Mouse (Mus musculus) midbrain, embryonic 13.5 days (tissue): Measurements from ENCODE around the gene Nol3. TPM values are rescaled to one million over a fixed set of nuclear protein-coding genes. Genes with fewer than 3 reads are reported as not detected.
A peak's percentile ranks its signal among the peaks of the same experiment; 100 is the strongest.

Experiments
- ATAC-seq: fragments of 200-750 bp; cut with Nextera tagmentation; 2 replicates; pipeline ENCODE4 v1.8.0; 2017; ENCODE audit warnings: mild to moderate bottlenecking, moderate TSS enrichment, moderate library complexity
- H3K27ac ChIP-seq: fragments of 300-500 bp; sonication (generic); 2 replicates; pipeline ENCODE4 v1.5.1; 2015; ENCODE audit warnings: inconsistent platforms, mild to moderate bottlenecking, moderate library complexity
- H3K27me3 ChIP-seq: fragments of 300-500 bp; sonication (generic); 2 replicates; pipeline ENCODE4 v1.6.1; 2015; ENCODE audit warnings: mild to moderate bottlenecking, inconsistent platforms
- H3K36me3 ChIP-seq: fragments of 300-500 bp; sonication (generic); 2 replicates; pipeline ENCODE4 v1.6.1; 2015; ENCODE audit warnings: mild to moderate bottlenecking, inconsistent platforms
- H3K4me1 ChIP-seq: fragments of 300-500 bp; sonication (generic); replicated peaks from 2 replicates; pipeline ENCODE4 v1.6.1; 2015; ENCODE audit warnings: inconsistent platforms
- H3K4me2 ChIP-seq: fragments of 300-500 bp; sonication (generic); replicated peaks from 2 replicates; pipeline ENCODE4 v1.6.1; 2015; ENCODE audit warnings: moderate library complexity, mild to moderate bottlenecking, inconsistent platforms
- H3K4me3 ChIP-seq: fragments of 300-500 bp; sonication (generic); replicated peaks from 2 replicates; pipeline ENCODE4 v1.5.1; 2015; ENCODE audit warnings: mild to moderate bottlenecking, inconsistent platforms
- H3K9ac ChIP-seq: fragments of 300-500 bp; sonication (generic); replicated peaks from 2 replicates; pipeline ENCODE4 v1.6.1; 2015; ENCODE audit warnings: mild to moderate bottlenecking, inconsistent platforms
- H3K9me3 ChIP-seq: fragments of 300-500 bp; sonication (generic); 2 replicates; pipeline ENCODE4 v1.6.1; 2016; ENCODE audit warnings: mild to moderate bottlenecking, inconsistent platforms
- WGBS: fragments of 180-500 bp; shearing (Covaris S2); methylation state at CpG from one replicate; pipeline ENCODE4 v1.1.7; 2015; 5-methylcytosine and 5-hydroxymethylcytosine counted together
- microRNA counts: library from miRNA; unstranded; fragments of <30 nt; microRNA quantifications from one replicate; lab custom pipeline; 2016
- microRNA-seq: library from miRNA; unstranded; fragments of <30 nt; microRNA quantifications from one replicate; pipeline ENCODE4, GENCODE M21; 2016
- polyA plus RNA-seq: library from polyadenylated mRNA; unstranded; fragments of >200 nt; fragmentation: Nextera tagmentation; extraction: Ambion mirVana; gene quantifications from 2 replicates; pipeline ENCODE4 v1.2.1, GENCODE M21; 2015

Gene Nol3
- polyA plus RNA-seq, 1 experiment from 2014 or later: 4.3 TPM

DNA sequence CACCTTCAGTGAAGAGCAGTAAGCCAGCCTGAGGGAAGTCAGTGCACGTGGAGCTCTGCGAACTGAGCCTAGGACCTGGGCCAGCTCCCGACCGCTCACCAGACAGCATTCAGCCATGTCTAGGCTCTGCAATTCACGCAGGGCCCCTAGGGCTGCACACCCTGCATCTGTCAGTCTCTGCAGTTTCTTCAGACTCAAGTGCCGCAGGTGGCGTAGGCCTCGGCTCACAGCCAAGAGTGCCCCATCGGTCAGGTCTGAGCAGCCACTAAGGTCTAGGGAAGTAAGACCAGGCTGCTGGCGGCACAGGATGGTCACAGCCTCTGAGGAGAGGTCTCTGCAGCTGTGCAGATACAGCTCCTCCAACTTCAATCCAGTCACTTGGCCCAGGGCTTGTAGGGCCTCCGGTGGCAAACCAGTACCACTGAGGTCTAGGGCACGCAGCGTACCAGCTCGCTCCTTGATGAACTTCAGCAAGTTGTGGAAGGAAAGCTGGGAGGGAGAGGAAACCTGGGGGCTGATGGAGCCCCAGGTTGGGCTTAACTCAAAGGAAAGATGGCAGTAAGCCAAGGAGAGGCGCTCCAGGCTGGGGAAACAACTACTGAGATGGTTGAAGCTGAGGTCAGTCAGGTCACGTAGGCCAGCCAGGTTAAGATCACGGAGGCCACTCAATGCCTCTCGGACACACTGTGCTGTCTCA lies 39.3 kb downstream of the Nol3 start:
- peaks cover 94% of the 10 kb centered on the region for H3K36me3 ChIP-seq
- no peaks in the 10 kb centered on the region for H3K4me1 ChIP-seq
- no peaks in the 10 kb centered on the region for H3K27me3 ChIP-seq
- H3K4me2 ChIP-seq: no peak overlapping the region
- H3K4me3 ChIP-seq: no peak overlapping the region
- H3K9me3 ChIP-seq: no peaks in the 10 kb centered on the region
- no peak for ATAC-seq
- no peak overlapping the region for H3K27ac ChIP-seq
- WGBS: 91% methylated on average over 18 of the region's 18 CpGs
- H3K9ac ChIP-seq: no peak overlapping the region; the same call in 1 of the 2 replicates

DNA sequence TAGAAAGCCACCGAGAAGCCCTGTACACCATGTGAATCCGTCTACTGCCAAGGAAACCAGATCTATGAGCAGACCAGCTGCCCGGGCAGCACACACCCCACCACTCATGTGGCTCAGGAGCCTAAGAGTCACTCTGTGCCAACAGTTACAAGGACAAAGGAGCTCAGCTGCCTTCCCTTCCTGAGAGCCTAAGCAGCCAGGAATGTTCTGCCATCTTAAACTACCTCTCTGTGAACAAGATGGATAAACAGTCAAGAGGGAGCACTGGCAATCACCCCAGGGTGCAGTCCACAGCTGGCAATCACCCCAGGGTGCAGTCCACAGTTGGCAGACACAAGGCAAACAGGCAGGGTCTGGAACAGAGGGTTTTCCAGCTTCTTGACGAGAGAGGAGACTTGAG lies 42.0 kb downstream of the Nol3 start:
- no peak overlapping the region for H3K4me3 ChIP-seq
- no peaks in the 10 kb centered on the region for H3K4me1 ChIP-seq
- H3K9me3 ChIP-seq: no peaks in the 10 kb centered on the region
- ATAC-seq: no peak
- WGBS: 88% methylated on average over 4 of the region's 4 CpGs
- no peaks in the 10 kb centered on the region for H3K27me3 ChIP-seq
- H3K27ac ChIP-seq: no peak overlapping the region
- H3K9ac ChIP-seq: no peak overlapping the region
- H3K36me3 ChIP-seq: peaks cover 82% of the 10 kb centered on the region
- H3K4me2 ChIP-seq: no peak overlapping the region

DNA sequence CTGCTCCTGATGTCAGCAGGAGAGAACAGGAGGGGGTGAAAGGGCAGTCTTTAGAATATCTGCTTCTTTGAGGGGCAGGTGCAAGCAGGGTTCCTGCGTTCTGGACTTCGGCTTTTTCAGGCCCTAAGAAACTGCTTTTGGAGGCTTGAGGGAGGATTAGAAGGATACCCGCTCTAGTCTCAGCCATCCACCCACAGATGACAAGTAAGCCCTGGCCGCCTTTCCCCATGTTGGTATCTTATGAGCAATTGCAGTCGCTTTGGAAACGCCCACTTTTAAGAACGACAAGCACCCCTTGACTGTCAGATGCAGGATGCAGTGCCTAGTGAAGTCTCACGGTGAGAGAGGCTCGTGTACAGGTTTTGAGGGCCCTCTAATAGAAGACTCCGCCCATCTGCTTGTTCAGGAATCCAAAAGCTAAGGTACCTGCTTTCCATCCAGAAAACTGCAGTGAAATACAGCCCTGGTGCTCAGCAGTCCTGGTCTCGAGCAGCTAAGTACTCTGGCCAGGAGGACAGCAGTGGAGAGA lies 42.8 kb downstream of the Nol3 start:
- peak overlapping the region; percentile 6; the same call in 1 of the 2 replicates for H3K9ac ChIP-seq
- H3K4me1 ChIP-seq: no peaks in the 10 kb centered on the region
- H3K36me3 ChIP-seq: peaks cover 77% of the 10 kb centered on the region
- WGBS: 84% methylated on average over 11 of the region's 11 CpGs
- no peak overlapping the region for H3K4me3 ChIP-seq
- no peak overlapping the region for H3K27ac ChIP-seq
- H3K27me3 ChIP-seq: no peaks in the 10 kb centered on the region
- H3K9me3 ChIP-seq: no peaks in the 10 kb centered on the region
- no peak for ATAC-seq
- H3K4me2 ChIP-seq: no peak overlapping the region

GRCm38 (mm10) chr8:105323183-105323582 lies 47.2 kb downstream of the Nol3 start:
- no peak overlapping the region for H3K27ac ChIP-seq
- H3K9ac ChIP-seq: no peak overlapping the region
- no peak overlapping the region for H3K4me2 ChIP-seq
- 91% methylated on average over 4 of the region's 4 CpGs for WGBS
- no peaks in the 10 kb centered on the region for H3K27me3 ChIP-seq
- no peak overlapping the region for H3K4me3 ChIP-seq
- no peaks in the 10 kb centered on the region for H3K9me3 ChIP-seq
- peaks cover 38% of the 10 kb centered on the region for H3K36me3 ChIP-seq
- H3K4me1 ChIP-seq: peaks cover 25% of the 10 kb centered on the region
- no peak for ATAC-seq

- H3K9ac ChIP-seq: peak overlapping the region; percentile 85
- peak overlapping the region; percentile 76 for H3K4me3 ChIP-seq
- H3K4me1 ChIP-seq: peaks cover 25% of the 10 kb centered on the region
- H3K36me3 ChIP-seq: peaks cover 42% of the 10 kb centered on the region
- 2% methylated on average over 12 of the region's 12 CpGs for WGBS
- no peaks in the 10 kb centered on the region for H3K27me3 ChIP-seq
- peak overlapping the region; percentile 87 for H3K4me2 ChIP-seq
- peak; percentile 72; the same call in 1 of the 2 replicates for ATAC-seq
- peak overlapping the region; percentile 79 for H3K27ac ChIP-seq
- H3K9me3 ChIP-seq: no peaks in the 10 kb centered on the region
These were observed 49.7 kb downstream of the Nol3 start for GRCm38 (mm10) chr8:105325641-105326093.

DNA sequence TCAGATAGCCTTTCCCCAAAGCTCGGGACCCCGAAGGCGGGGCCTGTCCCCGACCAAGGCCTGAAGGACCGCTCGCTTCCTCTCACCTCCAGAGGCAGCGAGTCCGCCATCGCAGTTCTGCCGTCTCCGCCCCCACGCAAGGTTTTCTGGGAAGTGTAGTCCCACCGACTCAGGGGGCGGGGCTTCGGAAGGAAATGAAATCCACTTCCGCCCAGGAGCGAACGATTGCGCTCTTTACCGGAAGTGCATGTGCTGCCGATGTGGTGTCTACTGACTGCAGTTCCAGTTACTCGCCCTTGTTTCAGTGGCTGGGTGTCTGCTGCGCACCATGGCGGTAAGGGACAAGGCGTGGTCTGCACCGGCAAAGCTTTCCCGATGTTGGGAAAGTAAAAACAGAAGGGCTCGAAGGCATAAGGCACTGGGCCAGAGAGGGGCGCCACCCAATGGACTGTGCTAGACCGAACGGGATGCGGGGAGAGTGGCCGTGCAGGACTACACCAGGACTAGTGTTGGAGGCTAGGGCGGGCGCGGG lies 50.3 kb downstream of the Nol3 start, which contains the start of the genes Lrrc29 and Tmem208:
TSS of gene Lrrc29 (minus strand) at position 138 of the 532 bp plus-strand sequence.
TSS of gene Tmem208 (plus strand) at position 214 of the 532 bp plus-strand sequence.
- H3K27ac ChIP-seq: peak within 1 kb of the TSS; percentile 79
- H3K4me2 ChIP-seq: peak within 1 kb of the TSS; percentile 87
- H3K9ac ChIP-seq: peak within 1 kb of the TSS; percentile 85
- H3K4me1 ChIP-seq: peaks cover 25% of the 10 kb centered on the region
- no peaks in the 10 kb centered on the region for H3K27me3 ChIP-seq
- peak; percentile 95 for ATAC-seq
- peaks cover 47% of the 10 kb centered on the region for H3K36me3 ChIP-seq
- WGBS: under 1% methylated on average over 36 of the region's 36 CpGs
- peak within 1 kb of the TSS; percentile 76 for H3K4me3 ChIP-seq
- H3K9me3 ChIP-seq: no peaks in the 10 kb centered on the region

GRCm38 (mm10) chr8:105326968-105327367 lies 51.0 kb downstream of the Nol3 start:
- no peak overlapping the region for H3K27ac ChIP-seq
- 39% methylated on average over 6 of the region's 6 CpGs for WGBS

GRCm38 (mm10) chr8:105330325-105330724 lies 54.4 kb downstream of the Nol3 start:
- no peak overlapping the region for H3K27ac ChIP-seq
- H3K9ac ChIP-seq: no peak overlapping the region
- 95% methylated on average over 12 of the region's 12 CpGs for WGBS
- no peak overlapping the region for H3K4me2 ChIP-seq
- H3K9me3 ChIP-seq: no peaks in the 10 kb centered on the region
- peaks cover 67% of the 10 kb centered on the region for H3K36me3 ChIP-seq
- H3K4me3 ChIP-seq: no peak overlapping the region
- ATAC-seq: no peak
- H3K4me1 ChIP-seq: peaks cover 13% of the 10 kb centered on the region
- H3K27me3 ChIP-seq: no peaks in the 10 kb centered on the region

More at GRCm38 (mm10) chr8:105326968-105327367, 51.0 kb downstream of the Nol3 start:
- Histone ChIP-seq H3K4me3 (peak overlapping the region; percentile 76), H3K9me3 (no peaks in the 10 kb centered on the region), H3K4me2 (peak overlapping the region; percentile 87), H3K4me1 (peaks cover 25% of the 10 kb centered on the region), H3K9ac (peak overlapping the region; percentile 85), H3K36me3 (peaks cover 53% of the 10 kb centered on the region), H3K27me3 (no peaks in the 10 kb centered on the region)
- no peak for ATAC-seq

GRCm38 (mm10) chr8:105331469-105331868 lies 55.5 kb downstream of the Nol3 start:
- H3K9me3 ChIP-seq: no peaks in the 10 kb centered on the region
- no peak overlapping the region for H3K4me3 ChIP-seq
- no peak overlapping the region for H3K9ac ChIP-seq
- H3K27ac ChIP-seq: no peak overlapping the region
- peaks cover 10% of the 10 kb centered on the region for H3K4me1 ChIP-seq
- H3K4me2 ChIP-seq: no peak overlapping the region
- no peak for ATAC-seq
- peaks cover 75% of the 10 kb centered on the region for H3K36me3 ChIP-seq
- WGBS: 96% methylated on average over 22 of the region's 22 CpGs
- H3K27me3 ChIP-seq: no peaks in the 10 kb centered on the region

MicroRNA genes within 50 kb of the gene (microRNA counts, 519-probe panel; counts per million panel counts)
- microRNA mmu-miR-328 (lab: Ali Mortazavi, UCI): 3,207 counts per million, percentile 66 among the panel's probes with 10 or more counts

Small RNAs within 50 kb of the gene (microRNA-seq; reads per million reads assigned to microRNA genes)
- gene Gm27320: not detected
- 419 reads per million, percentile 68 among the genes with 10 or more reads in this experiment for gene Mir328

Other genes starting within 250 kb of the Nol3 start
- not detected in 2 replicates for gene Ces3a, start 227.5 kb upstream of the Nol3 start, polyA plus RNA-seq
- not detected in 2 replicates for gene Ces3b, start 192.4 kb upstream of the Nol3 start, polyA plus RNA-seq
- gene Ces4a, start 144.3 kb upstream of the Nol3 start, polyA plus RNA-seq: not detected in 2 replicates
- 23.2 and 25.3 TPM in 2 replicates for gene Cbfb, start 105.5 kb upstream of the Nol3 start, polyA plus RNA-seq
- gene D230025D16Rik, start 51.0 kb upstream of the Nol3 start, polyA plus RNA-seq: 30.5 and 33.7 TPM in 2 replicates
- gene B3gnt9, start 21.0 kb upstream of the Nol3 start, polyA plus RNA-seq: 3.6 and 4.2 TPM in 2 replicates
- 12.5 and 13.4 TPM in 2 replicates for gene Tradd, start 11.5 kb upstream of the Nol3 start, polyA plus RNA-seq
- 0.48 and 0.61 TPM in 2 replicates for gene Fbxl8, start 11.5 kb upstream of the Nol3 start, polyA plus RNA-seq
- 0.17 and 0.38 TPM in 2 replicates for gene Hsf4, start 6.3 kb upstream of the Nol3 start, polyA plus RNA-seq
- 106 and 107 TPM in 2 replicates for gene 4931428F04Rik, start 13.7 kb downstream of the Nol3 start, polyA plus RNA-seq
- 10.4 and 11.7 TPM in 2 replicates for gene Exoc3l, start 20.0 kb downstream of the Nol3 start, polyA plus RNA-seq
- 51.1 and 57.5 TPM in 2 replicates for gene E2f4, start 21.5 kb downstream of the Nol3 start, polyA plus RNA-seq
- 0.97 and 1.1 TPM in 2 replicates for gene Elmo3, start 29.5 kb downstream of the Nol3 start, polyA plus RNA-seq
- gene Lrrc29, start 50.1 kb downstream of the Nol3 start, polyA plus RNA-seq: 0.98 and 1.1 TPM in 2 replicates
- 121 TPM in 2 replicates for gene Tmem208, start 50.2 kb downstream of the Nol3 start, polyA plus RNA-seq
- 0.53 and 0.57 TPM in 2 replicates for gene Fhod1, start 71.8 kb downstream of the Nol3 start, polyA plus RNA-seq
- 5.4 and 5.6 TPM in 2 replicates for gene Slc9a5, start 72.7 kb downstream of the Nol3 start, polyA plus RNA-seq
- gene Plekhg4, start 97.1 kb downstream of the Nol3 start, polyA plus RNA-seq: 0.93 and 1.5 TPM in 2 replicates
- gene Kctd19, start 137.4 kb downstream of the Nol3 start, polyA plus RNA-seq: not detected in 2 replicates
- gene Lrrc36, start 137.4 kb downstream of the Nol3 start, polyA plus RNA-seq: 1.5 and 2.4 TPM in 2 replicates
- 93.1 and 111 TPM in 2 replicates for gene Tppp3, start 195.4 kb downstream of the Nol3 start, polyA plus RNA-seq
- gene Zdhhc1, start 220.8 kb downstream of the Nol3 start, polyA plus RNA-seq: 26.2 and 31.3 TPM in 2 replicates
- gene Hsd11b2, start 242.6 kb downstream of the Nol3 start, polyA plus RNA-seq: 11.6 and 16.9 TPM in 2 replicates